Mouse (Mus musculus) forebrain, embryonic 15.5 days (tissue): Measurements from ENCODE around the gene Taok1. TPM values are rescaled to one million over a fixed set of nuclear protein-coding genes. Genes with fewer than 3 reads are reported as not detected.

Experiments
- ATAC-seq: fragments of 200-750 bp; cut with Nextera tagmentation; replicated peaks from 2 replicates; pipeline ENCODE4 v1.8.0; 2017; ENCODE audit warnings: mild to moderate bottlenecking, moderate TSS enrichment, moderate library complexity
- H3K27ac ChIP-seq: fragments of 300-500 bp; sonication (generic); replicated peaks from 2 replicates; pipeline ENCODE4 v1.5.1; 2015; ENCODE audit warnings: mild to moderate bottlenecking, inconsistent platforms
- H3K27me3 ChIP-seq: fragments of 300-500 bp; sonication (generic); 2 replicates; pipeline ENCODE4 v1.6.1; 2015; ENCODE audit warnings: inconsistent platforms
- H3K36me3 ChIP-seq: fragments of 300-500 bp; sonication (generic); 2 replicates; pipeline ENCODE4 v1.6.1; 2015; ENCODE audit warnings: mild to moderate bottlenecking, inconsistent platforms
- H3K4me1 ChIP-seq: fragments of 300-500 bp; sonication (generic); 2 replicates; pipeline ENCODE4 v1.6.1; 2015; ENCODE audit warnings: inconsistent platforms
- H3K4me2 ChIP-seq: fragments of 300-500 bp; sonication (generic); replicated peaks from 2 replicates; pipeline ENCODE4 v1.6.1; 2015; ENCODE audit warnings: mild to moderate bottlenecking, inconsistent platforms
- H3K4me3 ChIP-seq: fragments of 300-500 bp; sonication (generic); 2 replicates; pipeline ENCODE4 v1.5.1; 2015; ENCODE audit warnings: mild to moderate bottlenecking, inconsistent platforms
- H3K9ac ChIP-seq: fragments of 300-500 bp; sonication (generic); replicated peaks from 2 replicates; pipeline ENCODE4 v1.6.1; 2015; ENCODE audit warnings: mild to moderate bottlenecking, inconsistent platforms
- H3K9me3 ChIP-seq: fragments of 300-500 bp; sonication (generic); 2 replicates; pipeline ENCODE4 v1.6.1; 2016; ENCODE audit warnings: inconsistent platforms
- WGBS: fragments of 180-500 bp; shearing (Covaris S2); methylation state at CpG from one replicate; pipeline ENCODE4 v1.1.7; 2015; ENCODE audit warnings: mixed read lengths; 5-methylcytosine and 5-hydroxymethylcytosine counted together
- polyA plus RNA-seq: library from polyadenylated mRNA; unstranded; fragments of >200 nt; fragmentation: Nextera tagmentation; extraction: Ambion mirVana; gene quantifications from 2 replicates; pipeline ENCODE4 v1.2.1, GENCODE M21; 2015

Taok1 gene
- polyA plus RNA-seq, 1 experiment from 2014 or later: 28.9 TPM

- H3K4me3 ChIP-seq: peak overlapping the region; percentile 37
- peak overlapping the region; percentile 79 for H3K27ac ChIP-seq
- H3K4me2 ChIP-seq: peak overlapping the region; percentile 69
- H3K4me1 ChIP-seq: peaks cover 31% of the 10 kb centered on the region
- no peaks in the 10 kb centered on the region for H3K9me3 ChIP-seq
- no peaks in the 10 kb centered on the region for H3K36me3 ChIP-seq
- peak; percentile 81 for ATAC-seq
- peak overlapping the region; percentile 32 for H3K9ac ChIP-seq
- WGBS: under 1% methylated on average over 17 of the region's 17 CpGs
- H3K27me3 ChIP-seq: no peaks in the 10 kb centered on the region
Observed at GRCm38 (mm10) chr11:77624441-77625060, 16.9 kb upstream of the Taok1 start.

GRCm38 (mm10) chr11:77624002-77624401, 16.4 kb upstream of the Taok1 start:
- peak overlapping the region; percentile 32 for H3K9ac ChIP-seq
- ATAC-seq: no peak

GRCm38 (mm10) chr11:77621902-77622535, 14.4 kb upstream of the Taok1 start:
- H3K27me3 ChIP-seq: no peaks in the 10 kb centered on the region
- H3K9ac ChIP-seq: no peak overlapping the region
- WGBS: 80% methylated on average over 5 of the region's 5 CpGs
- no peaks in the 10 kb centered on the region for H3K9me3 ChIP-seq
- H3K4me2 ChIP-seq: no peak overlapping the region
- peaks cover 27% of the 10 kb centered on the region for H3K4me1 ChIP-seq
- no peak overlapping the region for H3K27ac ChIP-seq
- no peak for ATAC-seq
- H3K4me3 ChIP-seq: no peak overlapping the region
- H3K36me3 ChIP-seq: no peaks in the 10 kb centered on the region

More at GRCm38 (mm10) chr11:77624002-77624401, 16.4 kb upstream of the Taok1 start:
- no peaks in the 10 kb centered on the region for H3K9me3 ChIP-seq
- peak overlapping the region; percentile 37 for H3K4me3 ChIP-seq
- H3K36me3 ChIP-seq: no peaks in the 10 kb centered on the region
- peak overlapping the region; percentile 69 for H3K4me2 ChIP-seq
- H3K27ac ChIP-seq: peak overlapping the region; percentile 79
- H3K27me3 ChIP-seq: no peaks in the 10 kb centered on the region
- peaks cover 27% of the 10 kb centered on the region for H3K4me1 ChIP-seq
- WGBS: 14% methylated on average over 5 of the region's 5 CpGs

GRCm38 (mm10) chr11:77615084-77615624, 7.5 kb upstream of the Taok1 start:
- H3K9ac ChIP-seq: no peak overlapping the region
- H3K36me3 ChIP-seq: no peaks in the 10 kb centered on the region
- H3K9me3 ChIP-seq: no peaks in the 10 kb centered on the region
- 76% methylated on average over 5 of the region's 5 CpGs for WGBS
- H3K4me3 ChIP-seq: no peak overlapping the region
- H3K4me2 ChIP-seq: no peak overlapping the region
- H3K27me3 ChIP-seq: no peaks in the 10 kb centered on the region
- H3K27ac ChIP-seq: no peak overlapping the region
- no peaks in the 10 kb centered on the region for H3K4me1 ChIP-seq
- ATAC-seq: no peak

GRCm38 (mm10) chr11:77606835-77607537, 629 bp downstream of the Taok1 start:
- Histone ChIP-seq H3K4me1 (peaks cover 31% of the 10 kb centered on the region), H3K27me3 (no peaks in the 10 kb centered on the region), H3K9me3 (no peaks in the 10 kb centered on the region), H3K4me2 (peak overlapping the region; percentile 62), H3K27ac (peak overlapping the region; percentile 97), H3K9ac (peak overlapping the region; percentile 97), H3K4me3 (peak overlapping the region; percentile 95), H3K36me3 (no peaks in the 10 kb centered on the region)
- under 1% methylated on average over 39 of the region's 48 CpGs for WGBS
- peak; percentile 38 for ATAC-seq

- peak overlapping the region; percentile 95 for H3K4me3 ChIP-seq
- 4% methylated on average over 6 of the region's 6 CpGs for WGBS
- H3K36me3 ChIP-seq: no peaks in the 10 kb centered on the region
- H3K9ac ChIP-seq: peak overlapping the region; percentile 97
- H3K27me3 ChIP-seq: no peaks in the 10 kb centered on the region
- H3K27ac ChIP-seq: peak overlapping the region; percentile 97
- peaks cover 31% of the 10 kb centered on the region for H3K4me1 ChIP-seq
- H3K4me2 ChIP-seq: peak overlapping the region; percentile 62
- ATAC-seq: peak; percentile 5
- no peaks in the 10 kb centered on the region for H3K9me3 ChIP-seq
Observed at GRCm38 (mm10) chr11:77606469-77606834, 1.2 kb downstream of the Taok1 start.

- Histone ChIP-seq H3K27me3 (no peaks in the 10 kb centered on the region), H3K4me3 (no peak overlapping the region), H3K9me3 (no peaks in the 10 kb centered on the region), H3K4me2 (no peak overlapping the region), H3K9ac (no peak overlapping the region), H3K36me3 (peaks cover 4% of the 10 kb centered on the region; the same call in 1 of the 2 replicates), H3K4me1 (no peaks in the 10 kb centered on the region; the same call in 1 of the 2 replicates), H3K27ac (no peak overlapping the region)
- no peak for ATAC-seq
Observed at GRCm38 (mm10) chr11:77597266-77597665, 10.3 kb downstream of the Taok1 start.

GRCm38 (mm10) chr11:77591388-77591787, 16.2 kb downstream of the Taok1 start:
- Histone ChIP-seq H3K9ac (no peak overlapping the region), H3K4me3 (no peak overlapping the region), H3K4me2 (no peak overlapping the region), H3K27me3 (no peaks in the 10 kb centered on the region), H3K4me1 (no peaks in the 10 kb centered on the region), H3K27ac (no peak overlapping the region), H3K36me3 (0 out of 2 replicates have a peak, but pooled peaks cover 6% of the 10 kb centered on the region), H3K9me3 (no peaks in the 10 kb centered on the region)
- 96% methylated on average over 2 of the region's 2 CpGs for WGBS
- ATAC-seq: no peak

- Histone ChIP-seq H3K27ac (no peak overlapping the region), H3K36me3 (0 out of 2 replicates have a peak, but pooled peaks cover 5% of the 10 kb centered on the region), H3K4me2 (no peak overlapping the region), H3K4me1 (no peaks in the 10 kb centered on the region), H3K9ac (no peak overlapping the region), H3K4me3 (no peak overlapping the region), H3K9me3 (no peaks in the 10 kb centered on the region), H3K27me3 (no peaks in the 10 kb centered on the region)
- ATAC-seq: no peak
- WGBS: 99% methylated on average over 2 of the region's 2 CpGs
Observed at GRCm38 (mm10) chr11:77590801-77591200, 16.8 kb downstream of the Taok1 start.

GRCm38 (mm10) chr11:77585201-77585600, 22.4 kb downstream of the Taok1 start:
- Histone ChIP-seq H3K27ac (no peak overlapping the region), H3K4me3 (no peak overlapping the region), H3K27me3 (no peaks in the 10 kb centered on the region), H3K9me3 (no peaks in the 10 kb centered on the region), H3K4me2 (no peak overlapping the region), H3K9ac (no peak overlapping the region), H3K36me3 (peaks cover 39% of the 10 kb centered on the region), H3K4me1 (no peaks in the 10 kb centered on the region)
- ATAC-seq: no peak
- WGBS: 82% methylated on average over 3 of the region's 3 CpGs

GRCm38 (mm10) chr11:77545261-77545660, 62.4 kb downstream of the Taok1 start:
- Histone ChIP-seq H3K27ac (no peak overlapping the region), H3K4me2 (no peak overlapping the region), H3K9ac (no peak overlapping the region), H3K4me1 (no peaks in the 10 kb centered on the region), H3K27me3 (no peaks in the 10 kb centered on the region), H3K4me3 (no peak overlapping the region), H3K9me3 (no peaks in the 10 kb centered on the region), H3K36me3 (peaks cover 74% of the 10 kb centered on the region)
- WGBS: 95% methylated on average over 7 of the region's 7 CpGs
- ATAC-seq: no peak

- no peak overlapping the region for H3K27ac ChIP-seq
- no peak for ATAC-seq
- WGBS: 88% methylated on average over 4 of the region's 4 CpGs
Observed at GRCm38 (mm10) chr11:77532202-77532846, 75.3 kb downstream of the Taok1 start.

More at GRCm38 (mm10) chr11:77532202-77532846, 75.3 kb downstream of the Taok1 start:
- Histone ChIP-seq H3K36me3 (peaks cover 23% of the 10 kb centered on the region), H3K9ac (no peak overlapping the region), H3K27me3 (no peaks in the 10 kb centered on the region), H3K4me1 (no peaks in the 10 kb centered on the region), H3K4me3 (no peak overlapping the region), H3K4me2 (no peak overlapping the region), H3K9me3 (no peaks in the 10 kb centered on the region)
